Comparison of ENCODE assay signal across 1 mouse cellular context in the genomic region with DNA sequence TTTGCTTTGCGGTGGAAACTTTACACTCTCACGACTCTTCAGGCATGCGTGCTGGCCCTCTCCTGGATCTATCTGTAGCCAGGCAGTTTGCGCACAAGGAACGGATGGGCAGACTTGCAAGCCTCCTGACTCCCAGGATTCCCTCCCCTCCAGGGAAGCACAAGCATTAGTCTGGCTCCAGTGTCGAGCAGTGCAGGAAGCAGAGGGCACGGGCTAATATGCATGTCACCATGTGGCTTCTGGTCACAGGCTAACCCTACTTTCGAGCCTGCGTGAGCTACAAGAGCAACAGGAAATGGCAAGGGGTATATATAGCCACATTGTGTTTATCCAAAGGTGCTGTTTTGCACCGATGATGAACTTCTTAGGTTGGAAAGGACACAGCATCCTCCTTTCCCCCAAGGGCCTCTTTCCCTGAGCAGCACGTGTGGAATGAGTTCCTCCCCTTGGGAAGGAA.
TF ChIP-seq lines count a peak whose summit lies in the region.

No protein-coding gene starts in this region.

TF ChIP-seq in CH12.LX, 34 proteins besides CTCF, POLR2A, EP300 and RAD21:
- TF ChIP-seq BHLHE40 (IDR thresholded peaks at IDR 0.05; ENCODE audit: low read depth, low read length) (peak; percentile 83), USF2 (conservative IDR thresholded peaks at IDR 0.05; ENCODE audit: low read depth, low read length) (no peak), SMC3 (IDR thresholded peaks at IDR 0.05; ENCODE audit: low read depth, low read length) (peak; percentile 23; the same call in 1 of the 2 replicates), ELF1 (IDR thresholded peaks at IDR 0.05; ENCODE audit: low read depth, low read length) (peak; percentile 46; the same call in 1 of the 2 replicates), JUND (conservative IDR thresholded peaks at IDR 0.05; ENCODE audit: low read depth, low read length) (no peak), NRF1 (IDR thresholded peaks at IDR 0.05; ENCODE audit: low read depth, low read length) (peak; percentile 75), UBTF (IDR thresholded peaks at IDR 0.05; ENCODE audit: low read depth, low read length) (0 out of 2 replicates have a peak, but pooled peaks have one; percentile 16), ETS1 (conservative IDR thresholded peaks at IDR 0.05; ENCODE audit: low read depth, low read length) (peak; percentile 59), CHD1 (IDR thresholded peaks at IDR 0.05; ENCODE audit: low read depth, low read length) (0 out of 2 replicates have a peak, but pooled peaks have one; percentile 59), NELFE (IDR thresholded peaks at IDR 0.05; ENCODE audit: low read depth, low read length) (no peak), MAX (IDR thresholded peaks at IDR 0.05; ENCODE audit: low read length) (peak; percentile 91), ZMIZ1 (IDR thresholded peaks at IDR 0.05; ENCODE audit: low read depth, low read length) (0 out of 2 replicates have a peak, but pooled peaks have one; percentile 38), ZNF384 (IDR thresholded peaks at IDR 0.05; ENCODE audit: low read depth, low read length) (no peak), HCFC1 (IDR thresholded peaks at IDR 0.05; ENCODE audit: low read depth, low read length) (0 out of 2 replicates have a peak, but pooled peaks have one; percentile 18), TCF12 (IDR thresholded peaks at IDR 0.05; ENCODE audit: low read depth, low read length) (peak; percentile 48; the same call in 1 of the 2 replicates), MEF2A (IDR thresholded peaks at IDR 0.05; ENCODE audit: borderline replicate concordance, low read depth, low read length) (peak; percentile 85), MYC (IDR thresholded peaks at IDR 0.05; ENCODE audit: low read depth, low read length) (peak; percentile 78), MXI1 (IDR thresholded peaks at IDR 0.05; ENCODE audit: low read depth, low read length) (peak; percentile 72)
